Mouse (Mus musculus) brain, embryonic 14.5 days (tissue): ENCODE data around the gene Tmem219. TPM values are rescaled to one million over a fixed set of nuclear protein-coding genes. Genes with fewer than 3 reads are reported as not detected.

Experiments
- DNase-seq: peaks from one replicate; pipeline ENCODE4 v3.0.0-alpha.2; 2011; ENCODE audit warnings: low read depth
- CTCF ChIP-seq: fragments of 200-500 bp; IDR thresholded peaks from 2 replicates; pipeline ENCODE4 v1.5.1; 2012; ENCODE audit warnings: inconsistent platforms, mild to moderate bottlenecking, moderate library complexity, borderline replicate concordance; ENCODE audit not compliant: insufficient read depth, insufficient read length; ENCODE audit errors: extremely low read depth
- POLR2A ChIP-seq: fragments of 200-500 bp; IDR thresholded peaks from 2 replicates; pipeline ENCODE4 v1.6.1; 2012; ENCODE audit warnings: mild to moderate bottlenecking, inconsistent platforms, borderline replicate concordance; ENCODE audit not compliant: poor library complexity, insufficient read depth, insufficient read length, severe bottlenecking; ENCODE audit errors: extremely low read depth
- polyA plus RNA-seq: library from polyadenylated mRNA; depleted of rRNA; stranded (reverse); fragments of >200 nt; gene quantifications from 2 replicates; pipeline ENCODE4 v1.2.3, GENCODE M21; 2012; rRNA removed

The Tmem219 gene
- polyA plus RNA-seq, 1 experiment, result 28.3 TPM

DNA sequence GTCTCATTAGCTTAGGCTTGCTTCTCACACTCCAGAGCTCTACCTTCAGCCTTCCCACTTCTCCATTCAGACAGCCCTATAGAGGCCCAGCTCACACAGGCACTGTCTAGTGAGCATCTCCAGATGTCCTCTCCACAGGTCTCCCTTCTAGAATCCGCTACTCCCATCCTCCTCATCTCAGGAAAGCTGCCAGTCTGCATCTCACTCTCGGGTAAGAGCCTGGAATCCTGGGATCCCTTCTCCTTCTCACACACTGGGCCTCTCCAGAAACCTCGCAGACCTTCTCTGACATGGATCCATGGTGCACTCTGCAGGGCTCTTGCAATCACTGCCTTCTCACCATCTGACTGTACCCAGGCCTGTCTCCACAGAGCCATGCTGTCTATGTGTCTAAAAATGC lies 67.1 kb downstream of the Tmem219 start:
- no peak for DNase-seq
- TF ChIP-seq CTCF (no peak), POLR2A (no peak)

DNA sequence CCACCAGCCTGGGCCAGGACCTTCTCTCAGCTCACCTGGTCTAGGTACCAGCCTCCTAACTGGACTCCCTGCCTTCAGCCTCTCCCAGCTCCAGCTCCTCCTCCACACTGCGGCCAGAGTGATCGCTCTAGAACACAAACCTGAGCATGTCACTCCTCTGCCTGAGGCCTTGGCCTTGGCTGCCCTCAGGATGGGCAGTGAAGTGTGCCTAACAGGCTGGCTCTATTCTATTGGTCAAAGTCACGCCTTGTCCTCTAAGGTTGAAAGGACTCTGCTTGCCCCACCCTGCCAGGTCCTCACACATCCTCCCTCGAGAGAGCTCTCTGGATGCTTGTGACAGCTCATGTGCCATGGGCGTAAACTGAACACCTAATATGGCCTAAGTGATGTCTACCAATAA lies 69.3 kb downstream of the Tmem219 start:
- no peak for TF ChIP-seq POLR2A
- no peak for TF ChIP-seq CTCF
- DNase-seq, result no peak

DNA sequence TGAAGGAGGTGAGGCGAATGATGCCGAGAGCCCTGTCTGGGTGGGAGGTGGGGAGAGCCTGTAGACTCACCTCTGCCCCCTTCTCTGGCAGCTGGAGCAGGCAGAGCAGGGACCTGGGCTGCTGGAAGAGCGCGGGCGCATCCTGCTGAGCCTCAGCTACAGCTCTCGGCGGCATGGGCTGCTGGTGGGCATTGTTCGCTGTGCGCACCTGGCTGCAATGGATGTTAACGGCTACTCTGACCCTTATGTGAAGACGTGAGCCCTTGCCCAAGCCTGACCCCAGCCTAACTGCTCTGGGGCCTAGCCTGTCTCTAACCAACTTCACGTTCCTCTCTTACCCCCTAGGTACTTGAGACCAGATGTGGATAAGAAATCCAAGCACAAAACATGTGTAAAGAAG lies 71.5 kb downstream of the Tmem219 start:
- TF ChIP-seq CTCF (no peak), POLR2A (no peak)
- no peak for DNase-seq

DNA sequence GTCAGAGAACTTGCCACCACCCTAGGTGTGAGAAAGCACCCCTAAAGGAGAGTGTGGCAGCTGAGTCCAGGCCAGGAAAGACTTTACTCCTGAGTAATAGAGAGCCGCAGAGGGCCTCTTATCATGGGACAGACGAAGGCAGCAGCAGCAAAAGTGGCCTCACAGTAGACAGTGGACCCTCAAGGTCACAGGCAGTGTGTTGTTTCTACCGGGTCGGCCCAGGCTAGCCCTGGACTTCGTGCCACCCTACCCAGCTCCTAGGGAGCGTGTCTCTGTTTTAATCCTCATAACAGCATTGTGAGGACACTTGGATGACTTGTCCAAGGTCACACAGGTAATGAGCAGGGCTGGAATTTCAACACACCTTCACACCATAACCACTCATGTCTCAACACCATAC lies 72.6 kb downstream of the Tmem219 start:
- TF ChIP-seq POLR2A, result no peak
- TF ChIP-seq CTCF, result no peak
- no peak for DNase-seq

DNA sequence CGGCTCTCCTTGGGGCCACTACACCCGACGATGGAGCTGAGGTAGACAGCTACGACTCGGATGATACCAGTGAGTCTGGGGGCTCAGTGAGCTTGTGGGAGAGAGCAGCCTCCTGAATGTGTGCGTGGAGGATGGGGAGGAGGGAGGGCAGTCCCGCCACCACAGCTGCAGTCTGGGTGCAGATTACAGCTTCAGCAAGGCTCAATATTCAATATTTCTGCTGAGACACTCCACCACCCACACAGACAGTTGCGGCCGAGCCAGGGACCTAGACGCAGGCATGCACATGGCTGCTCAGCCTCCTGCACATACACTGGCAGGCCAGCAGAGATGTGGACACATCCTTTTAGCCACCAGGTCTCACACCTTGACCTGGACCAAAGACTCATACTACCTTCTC lies 73.9 kb downstream of the Tmem219 start:
- TF ChIP-seq CTCF, result no peak
- no peak for TF ChIP-seq POLR2A
- peak; percentile 31 for DNase-seq

DNA sequence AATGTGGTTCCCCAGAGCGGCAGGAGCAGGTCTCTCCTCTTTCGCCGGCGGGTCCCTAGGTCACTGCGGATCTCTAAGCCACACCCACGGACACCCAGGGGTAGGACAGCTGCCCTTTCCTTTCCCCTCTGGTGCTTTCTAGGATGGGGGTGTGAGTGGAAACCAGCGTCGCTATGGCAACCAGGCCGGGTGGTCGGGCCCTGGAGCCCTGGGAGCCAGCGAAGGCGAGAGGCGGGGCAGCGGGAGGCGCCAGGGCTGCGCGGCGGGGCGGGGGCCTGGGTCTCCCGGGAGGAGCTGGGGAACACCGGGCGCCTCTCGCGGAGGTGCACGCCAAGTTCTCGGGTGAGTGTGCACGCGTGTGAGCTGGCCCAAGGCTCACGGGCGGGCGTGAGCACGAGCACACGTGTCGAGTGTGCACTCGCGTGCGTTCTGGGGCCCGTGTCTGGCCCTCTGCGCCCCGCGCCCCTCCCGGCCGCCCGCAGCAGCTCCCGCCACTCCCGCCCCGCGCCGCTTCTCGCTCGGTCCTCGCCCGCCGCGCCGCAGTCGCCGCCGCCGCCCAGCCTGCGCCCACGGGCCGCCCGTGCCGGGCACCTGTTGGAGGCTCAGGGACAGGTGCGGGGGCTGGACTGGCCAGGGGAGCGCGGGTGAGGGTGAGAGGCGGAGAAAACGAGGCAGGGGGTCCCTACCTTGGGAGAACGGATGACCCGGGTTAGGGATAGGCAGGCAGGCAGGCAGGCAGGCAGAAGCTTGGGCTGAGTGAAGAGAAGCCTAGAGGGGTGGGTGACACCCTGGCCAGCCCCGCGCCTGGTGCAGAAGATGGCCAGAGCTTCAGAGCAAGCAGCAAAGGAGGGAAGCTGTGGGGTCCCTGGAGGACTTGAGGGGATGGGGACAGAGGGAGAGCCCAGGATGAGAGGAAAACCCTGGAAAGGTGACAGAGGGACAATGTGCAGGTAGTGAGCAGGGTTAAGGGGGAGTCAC lies 75.0 kb downstream of the Tmem219 start:
- TF ChIP-seq POLR2A (no peak), CTCF (no peak)
- peak; percentile 63 for DNase-seq

DNA sequence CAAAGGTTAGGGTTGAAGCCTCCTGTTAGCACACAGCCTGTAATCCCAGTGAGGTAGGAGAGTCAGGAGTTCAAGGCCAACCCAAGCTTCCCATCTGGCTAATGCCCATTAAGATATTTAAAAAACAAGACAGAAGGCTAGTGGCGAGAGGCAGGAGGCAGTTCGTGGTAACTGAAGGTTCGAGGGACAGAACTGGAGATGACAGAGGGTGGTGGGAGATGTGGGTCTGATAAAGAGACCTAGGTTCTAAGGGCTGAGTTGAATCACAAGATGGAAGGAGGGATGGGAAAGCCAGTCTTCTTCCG lies 75.6 kb downstream of the Tmem219 start, which contains the start of gene Doc2a:
Gene Doc2a (plus strand): TSS at position 301 of the 305 bp plus-strand sequence.
- TF ChIP-seq CTCF (no peak), POLR2A (no peak)
- no peak for DNase-seq

DNA sequence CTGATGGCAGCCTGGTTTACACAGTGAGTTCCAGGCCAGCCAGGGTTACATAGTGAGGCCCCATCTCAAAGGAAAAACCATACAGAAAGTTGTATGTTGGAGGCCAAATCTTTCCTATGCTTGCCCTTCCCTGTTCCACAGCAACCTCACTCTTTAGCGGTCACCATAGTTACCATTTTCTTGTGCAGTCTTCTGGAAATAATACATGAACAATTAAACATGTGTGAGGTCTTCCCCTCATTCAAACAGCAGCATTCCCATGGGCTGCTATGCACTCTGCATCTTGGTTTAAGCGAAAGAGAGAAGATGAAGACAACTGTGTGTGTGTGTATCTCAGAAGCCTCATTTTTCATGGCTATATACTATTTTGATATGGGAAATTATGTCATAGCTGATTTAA lies 77.2 kb downstream of the Tmem219 start:
- DNase-seq, result peak; percentile 71
- TF ChIP-seq POLR2A, result no peak
- TF ChIP-seq CTCF, result no peak

DNA sequence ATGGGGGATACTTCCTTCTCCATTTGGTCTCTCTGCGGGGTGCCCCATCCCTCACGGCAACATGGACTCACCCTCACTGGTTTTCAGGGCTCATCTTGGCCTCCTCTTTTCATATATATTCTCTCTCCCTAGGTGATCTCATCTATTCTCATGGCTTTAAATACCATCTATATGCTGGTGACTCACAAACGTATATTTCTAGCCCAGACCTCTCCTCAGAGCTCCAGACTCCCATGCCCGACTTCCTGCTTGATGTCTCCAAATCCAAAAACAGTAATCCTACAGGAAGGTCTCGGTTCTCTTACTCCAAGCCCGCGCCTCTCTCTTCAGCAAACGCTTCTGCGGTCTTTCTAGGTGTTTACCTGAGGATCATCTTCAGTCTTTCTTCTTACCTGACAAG lies 79.4 kb downstream of the Tmem219 start:
- TF ChIP-seq POLR2A (no peak), CTCF (no peak)
- DNase-seq, result no peak

Other genes with a start within 250 kb of the Tmem219 start
- 1.5 and 1.6 TPM in 2 replicates for gene Sult1a1, start 246.5 kb downstream of the Tmem219 start, polyA plus RNA-seq
- 39.8 and 55.6 TPM in 2 replicates for gene Bola2, start 227.5 kb downstream of the Tmem219 start, polyA plus RNA-seq
- 42.9 and 64.6 TPM in 2 replicates for gene Slx1b, start 227.1 kb downstream of the Tmem219 start, polyA plus RNA-seq
- 93.3 and 122 TPM in 2 replicates for gene Coro1a, start 215.1 kb downstream of the Tmem219 start, polyA plus RNA-seq
- 224 and 233 TPM in 2 replicates for gene Mapk3, start 163.3 kb downstream of the Tmem219 start, polyA plus RNA-seq
- 9.2 and 14.6 TPM in 2 replicates for gene Gdpd3, start 156.6 kb downstream of the Tmem219 start, polyA plus RNA-seq
- gene Ypel3, start 146.0 kb downstream of the Tmem219 start, polyA plus RNA-seq, result 181 and 258 TPM in 2 replicates
- 1.6 and 2.3 TPM in 2 replicates for gene Tbx6, start 141.4 kb downstream of the Tmem219 start, polyA plus RNA-seq
- gene Ppp4c, start 130.4 kb downstream of the Tmem219 start, polyA plus RNA-seq, result 219 and 232 TPM in 2 replicates
- 199 and 224 TPM in 2 replicates for gene Fam57b, start 125.2 kb downstream of the Tmem219 start, polyA plus RNA-seq
- gene 4930451I11Rik, start 91.3 kb downstream of the Tmem219 start, polyA plus RNA-seq, result not detected in 2 replicates
- gene Doc2a, start 75.5 kb downstream of the Tmem219 start, polyA plus RNA-seq, result 11.8 and 13.2 TPM in 2 replicates
- 48.6 and 65.1 TPM in 2 replicates for gene Hirip3, start 60.9 kb downstream of the Tmem219 start, polyA plus RNA-seq
- 86.9 and 99.3 TPM in 2 replicates for gene Ino80e, start 60.5 kb downstream of the Tmem219 start, polyA plus RNA-seq
- 101 and 131 TPM in 2 replicates for gene Taok2, start 38.2 kb downstream of the Tmem219 start, polyA plus RNA-seq
- 91.1 and 108 TPM in 2 replicates for gene Kctd13, start 6.0 kb upstream of the Tmem219 start, polyA plus RNA-seq
- 21.0 and 21.2 TPM in 2 replicates for gene Asphd1, start 26.7 kb upstream of the Tmem219 start, polyA plus RNA-seq
- 84.2 and 129 TPM in 2 replicates for gene Sez6l2, start 27.6 kb upstream of the Tmem219 start, polyA plus RNA-seq
- 153 and 166 TPM in 2 replicates for gene Cdipt, start 53.0 kb upstream of the Tmem219 start, polyA plus RNA-seq
- 0.59 and 1.0 TPM in 2 replicates for gene Cdiptos, start 53.2 kb upstream of the Tmem219 start, polyA plus RNA-seq
- gene Mvp, start 91.7 kb upstream of the Tmem219 start, polyA plus RNA-seq, result 3.5 and 4.3 TPM in 2 replicates
- gene Pagr1b, start 93.6 kb upstream of the Tmem219 start, polyA plus RNA-seq, result 1.0 and 1.2 TPM in 2 replicates
- 13.0 and 24.4 TPM in 2 replicates for gene Pagr1a, start 94.4 kb upstream of the Tmem219 start, polyA plus RNA-seq
- gene Gm42742, start 98.2 kb upstream of the Tmem219 start, polyA plus RNA-seq, result 77.9 and 87.6 TPM in 2 replicates
- 71.4 and 81.2 TPM in 2 replicates for gene Prrt2, start 98.3 kb upstream of the Tmem219 start, polyA plus RNA-seq
- 350 and 352 TPM in 2 replicates for gene Maz, start 104.1 kb upstream of the Tmem219 start, polyA plus RNA-seq
- 25.5 and 42.0 TPM in 2 replicates for gene Kif22, start 119.6 kb upstream of the Tmem219 start, polyA plus RNA-seq
- 0.21 TPM in 1 of 2 replicates, not detected in the other for gene Zg16, start 164.4 kb upstream of the Tmem219 start, polyA plus RNA-seq
- gene AI467606, start 168.4 kb upstream of the Tmem219 start, polyA plus RNA-seq, result 1.5 and 2.1 TPM in 2 replicates
- 0.75 and 0.76 TPM in 2 replicates for gene Qprt, start 199.3 kb upstream of the Tmem219 start, polyA plus RNA-seq
- 0.09 and 0.10 TPM in 2 replicates for gene Spn, start 214.9 kb upstream of the Tmem219 start, polyA plus RNA-seq